Mouse (Mus musculus): ENCODE measurements around the gene Gm17364. TPM values are rescaled to one million over a fixed set of nuclear protein-coding genes. Genes with fewer than 3 reads are reported as not detected.

The Gm17364 gene
- polyA plus RNA-seq (2014; fragmentation: Nextera tagmentation; extraction: Ambion mirVana), result not detected in 2 replicates

GRCm38 (mm10) chr13:41273927-41274650 is at the start of gene Gm17364:
Gene Gm17364 (minus strand): TSS chr13:41273977.
- no peaks in the 10 kb centered on the region; the same call in 1 of the 2 replicates for H3K36me3 ChIP-seq (ENCODE audit: control insufficient read depth, insufficient read depth, low read length)
- 95% methylated on average over 10 of the region's 10 CpGs for WGBS
- no peak within 1 kb of the TSS for H3K4me2 ChIP-seq (ENCODE audit: low read length)
- ATAC-seq (ENCODE audit: low FRiP score, low TSS enrichment) (no peak), DNase-seq (no peak)
- no peak within 1 kb of the TSS for H3K4me3 ChIP-seq (replicated peaks; ENCODE audit: low read depth, low read length)
- no peaks in the 10 kb centered on the region for H3K27me3 ChIP-seq (ENCODE audit: control insufficient read depth, insufficient read depth, low read length)
- no peaks in the 10 kb centered on the region for H3K9me3 ChIP-seq (ENCODE audit: control insufficient read depth, low read length)
- H3K9ac ChIP-seq (replicated peaks; ENCODE audit: low read length), result no peak within 1 kb of the TSS
- H3K4me1 ChIP-seq (ENCODE audit: control insufficient read depth, insufficient read depth, low read length), result no peaks in the 10 kb centered on the region
- no peak within 1 kb of the TSS for H3K27ac ChIP-seq (replicated peaks; ENCODE audit: low read depth, low read length)

DNA sequence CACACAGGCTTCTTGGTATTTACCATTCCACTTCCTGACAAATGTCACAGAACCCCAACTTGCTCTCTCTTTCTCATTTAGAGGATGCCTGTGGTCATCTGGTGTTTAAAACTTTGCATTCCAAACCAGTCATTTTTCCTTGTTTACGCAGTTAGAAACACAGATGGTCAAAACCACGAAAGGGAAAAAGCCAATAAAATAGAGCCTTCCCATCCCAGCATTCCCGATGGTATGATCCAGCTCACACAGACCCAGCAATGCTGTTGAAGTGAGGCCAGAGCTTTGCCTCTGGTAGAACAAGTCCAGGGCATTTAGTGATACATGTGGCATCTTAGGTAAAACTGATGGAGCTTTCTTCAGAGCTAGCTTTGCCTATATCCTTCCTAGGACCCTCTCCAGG is 47.7 kb upstream of the Gm17364 start:
- Histone ChIP-seq H3K4me2 (ENCODE audit: low read length) (no peak overlapping the region), H3K27ac (replicated peaks; ENCODE audit: low read depth, low read length) (no peak overlapping the region; the same call in 1 of the 2 replicates), H3K36me3 (ENCODE audit: control insufficient read depth, insufficient read depth, low read length) (peaks cover 9% of the 10 kb centered on the region), H3K4me3 (replicated peaks; ENCODE audit: low read depth, low read length) (no peak overlapping the region), H3K9me3 (ENCODE audit: control insufficient read depth, low read length) (no peaks in the 10 kb centered on the region), H3K9ac (replicated peaks; ENCODE audit: low read length) (no peak overlapping the region), H3K4me1 (ENCODE audit: control insufficient read depth, insufficient read depth, low read length) (no peaks in the 10 kb centered on the region), H3K27me3 (ENCODE audit: control insufficient read depth, insufficient read depth, low read length) (no peaks in the 10 kb centered on the region)
- 85% methylated on average over 3 of the region's 3 CpGs for WGBS
- DNase-seq (no peak), ATAC-seq (ENCODE audit: low FRiP score, low TSS enrichment) (no peak)

GRCm38 (mm10) chr13:41320749-41321148 is 47.0 kb upstream of the Gm17364 start:
- H3K27me3 ChIP-seq (ENCODE audit: control insufficient read depth, insufficient read depth, low read length), result no peaks in the 10 kb centered on the region
- 29% methylated on average over 5 of the region's 5 CpGs for WGBS
- ATAC-seq (ENCODE audit: low FRiP score, low TSS enrichment), result no peak
- no peak overlapping the region for H3K4me3 ChIP-seq (replicated peaks; ENCODE audit: low read depth, low read length)
- H3K4me1 ChIP-seq (ENCODE audit: control insufficient read depth, insufficient read depth, low read length), result no peaks in the 10 kb centered on the region
- H3K36me3 ChIP-seq (ENCODE audit: control insufficient read depth, insufficient read depth, low read length), result peaks cover 16% of the 10 kb centered on the region
- no peaks in the 10 kb centered on the region for H3K9me3 ChIP-seq (ENCODE audit: control insufficient read depth, low read length)
- peak; percentile 42 for DNase-seq
- H3K27ac ChIP-seq (replicated peaks; ENCODE audit: low read depth, low read length), result no peak overlapping the region
- H3K4me2 ChIP-seq (ENCODE audit: low read length), result no peak overlapping the region
- H3K9ac ChIP-seq (replicated peaks; ENCODE audit: low read length), result no peak overlapping the region

DNA sequence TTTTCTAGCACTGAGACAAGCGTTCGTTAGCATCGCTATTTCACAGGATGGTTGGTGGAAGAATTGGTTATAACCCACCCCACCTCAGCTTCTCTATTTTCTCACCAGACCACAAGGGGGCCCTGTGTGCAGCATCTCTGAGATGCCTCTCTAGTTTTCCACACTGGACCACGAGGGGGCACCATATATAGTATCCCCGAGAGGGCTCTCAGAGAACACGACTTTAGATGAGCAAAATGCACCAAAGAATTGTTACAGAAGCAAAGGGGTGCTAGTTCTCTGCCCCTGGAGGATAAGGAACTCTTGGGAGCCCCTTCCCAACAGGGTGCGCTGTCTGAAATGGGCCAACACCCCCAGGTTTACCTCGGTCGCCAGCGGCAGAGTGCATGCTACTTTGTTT is 28.9 kb upstream of the Gm17364 start:
- no peak overlapping the region for H3K9ac ChIP-seq (replicated peaks; ENCODE audit: low read length)
- ATAC-seq (ENCODE audit: low FRiP score, low TSS enrichment), result no peak
- peak; percentile 76 for DNase-seq
- no peak overlapping the region for H3K27ac ChIP-seq (replicated peaks; ENCODE audit: low read depth, low read length)
- H3K4me3 ChIP-seq (replicated peaks; ENCODE audit: low read depth, low read length), result no peak overlapping the region
- no peak overlapping the region for H3K4me2 ChIP-seq (ENCODE audit: low read length)
- no peaks in the 10 kb centered on the region for H3K27me3 ChIP-seq (ENCODE audit: control insufficient read depth, insufficient read depth, low read length)
- H3K36me3 ChIP-seq (ENCODE audit: control insufficient read depth, insufficient read depth, low read length), result no peaks in the 10 kb centered on the region
- no peaks in the 10 kb centered on the region for H3K4me1 ChIP-seq (ENCODE audit: control insufficient read depth, insufficient read depth, low read length)
- no peaks in the 10 kb centered on the region for H3K9me3 ChIP-seq (ENCODE audit: control insufficient read depth, low read length)
- 62% methylated on average over 10 of the region's 10 CpGs for WGBS

DNA sequence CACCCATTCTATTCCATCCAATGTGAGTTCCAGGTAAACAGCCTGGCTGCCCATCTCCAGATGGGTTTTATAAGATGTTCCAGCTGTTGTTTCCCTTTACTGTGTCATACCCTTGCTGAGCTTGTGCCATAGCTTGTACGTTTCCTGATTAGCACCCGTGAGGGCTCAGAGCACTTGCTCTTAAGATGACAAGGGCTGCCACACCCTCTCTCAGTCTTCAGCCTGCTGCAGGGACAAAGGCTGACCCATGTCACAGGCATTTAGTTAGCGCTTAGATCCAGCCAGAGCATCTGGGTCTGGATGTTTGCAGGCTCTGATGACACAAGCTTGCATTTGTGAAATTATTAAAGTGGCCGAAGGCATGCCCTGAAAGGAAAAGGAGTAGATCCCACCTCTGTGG is 26.3 kb upstream of the Gm17364 start:
- no peak overlapping the region for H3K9ac ChIP-seq (replicated peaks; ENCODE audit: low read length)
- 71% methylated on average over 4 of the region's 4 CpGs for WGBS

GRCm38 (mm10) chr13:41298996-41299395 is 25.2 kb upstream of the Gm17364 start:
- no peak overlapping the region for H3K4me2 ChIP-seq (ENCODE audit: low read length)
- H3K9me3 ChIP-seq (ENCODE audit: control insufficient read depth, low read length), result no peaks in the 10 kb centered on the region
- 26% methylated on average over 5 of the region's 5 CpGs for whole genome bisulfite sequencing
- ATAC-seq (ENCODE audit: low FRiP score, low TSS enrichment), result no peak
- no peak overlapping the region for H3K9ac ChIP-seq (replicated peaks; ENCODE audit: low read length)
- peak; percentile 14 for DNase-seq
- no peaks in the 10 kb centered on the region; the same call in 1 of the 2 replicates for H3K4me1 ChIP-seq (ENCODE audit: control insufficient read depth, insufficient read depth, low read length)
- no peak overlapping the region for H3K4me3 ChIP-seq (replicated peaks; ENCODE audit: low read depth, low read length)
- no peaks in the 10 kb centered on the region for H3K36me3 ChIP-seq (ENCODE audit: control insufficient read depth, insufficient read depth, low read length)
- H3K27me3 ChIP-seq (ENCODE audit: control insufficient read depth, insufficient read depth, low read length), result no peaks in the 10 kb centered on the region
- no peak overlapping the region for H3K27ac ChIP-seq (replicated peaks; ENCODE audit: low read depth, low read length)

More for the DNA sequence above, 26.3 kb upstream of the Gm17364 start:
- H3K4me1 ChIP-seq (ENCODE audit: control insufficient read depth, insufficient read depth, low read length), result no peaks in the 10 kb centered on the region; the same call in 1 of the 2 replicates
- ATAC-seq (ENCODE audit: low FRiP score, low TSS enrichment) (no peak), DNase-seq (no peak)
- no peaks in the 10 kb centered on the region for H3K27me3 ChIP-seq (ENCODE audit: control insufficient read depth, insufficient read depth, low read length)
- H3K4me3 ChIP-seq (replicated peaks; ENCODE audit: low read depth, low read length), result no peak overlapping the region
- no peak overlapping the region for H3K27ac ChIP-seq (replicated peaks; ENCODE audit: low read depth, low read length)
- no peaks in the 10 kb centered on the region for H3K9me3 ChIP-seq (ENCODE audit: control insufficient read depth, low read length)
- no peak overlapping the region for H3K4me2 ChIP-seq (ENCODE audit: low read length)
- H3K36me3 ChIP-seq (ENCODE audit: control insufficient read depth, insufficient read depth, low read length), result no peaks in the 10 kb centered on the region

DNA sequence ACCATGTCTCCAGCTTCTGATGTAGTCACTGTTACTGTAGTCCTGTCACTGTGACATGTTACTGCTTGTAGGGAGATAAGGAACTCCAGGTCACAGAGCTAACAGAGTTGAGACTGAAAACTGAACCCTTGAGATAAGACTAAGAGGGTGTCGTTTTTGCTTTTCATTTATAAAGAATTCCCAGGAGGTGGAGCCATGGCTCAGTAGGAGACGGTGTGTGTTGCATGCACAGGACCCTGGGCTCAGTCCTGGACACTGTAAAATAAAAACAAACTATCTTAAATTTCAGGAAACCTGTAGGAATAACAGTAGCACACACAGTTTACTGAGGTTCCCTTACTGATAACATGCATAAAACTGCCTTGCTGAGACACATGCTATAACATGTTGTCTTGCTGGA is 24.8 kb upstream of the Gm17364 start:
- Histone ChIP-seq H3K27ac (replicated peaks; ENCODE audit: low read depth, low read length) (no peak overlapping the region), H3K4me1 (ENCODE audit: control insufficient read depth, insufficient read depth, low read length) (no peaks in the 10 kb centered on the region; the same call in 1 of the 2 replicates), H3K9me3 (ENCODE audit: control insufficient read depth, low read length) (no peaks in the 10 kb centered on the region), H3K4me2 (ENCODE audit: low read length) (no peak overlapping the region), H3K9ac (replicated peaks; ENCODE audit: low read length) (no peak overlapping the region), H3K36me3 (ENCODE audit: control insufficient read depth, insufficient read depth, low read length) (no peaks in the 10 kb centered on the region), H3K4me3 (replicated peaks; ENCODE audit: low read depth, low read length) (no peak overlapping the region), H3K27me3 (ENCODE audit: control insufficient read depth, insufficient read depth, low read length) (no peaks in the 10 kb centered on the region)
- ATAC-seq (ENCODE audit: low FRiP score, low TSS enrichment) (no peak), DNase-seq (peak; percentile 9)
- 50% methylated on average over 2 of the region's 2 CpGs for WGBS

- H3K4me1 ChIP-seq (ENCODE audit: control insufficient read depth, insufficient read depth, low read length), result no peaks in the 10 kb centered on the region; the same call in 1 of the 2 replicates
- H3K27ac ChIP-seq (replicated peaks; ENCODE audit: low read depth, low read length), result no peak overlapping the region
- H3K9ac ChIP-seq (replicated peaks; ENCODE audit: low read length), result no peak overlapping the region
- no peaks in the 10 kb centered on the region for H3K36me3 ChIP-seq (ENCODE audit: control insufficient read depth, insufficient read depth, low read length)
- H3K9me3 ChIP-seq (ENCODE audit: control insufficient read depth, low read length), result no peaks in the 10 kb centered on the region
- H3K4me3 ChIP-seq (replicated peaks; ENCODE audit: low read depth, low read length), result no peak overlapping the region
- WGBS, result 38% methylated on average over 10 of the region's 10 CpGs
- no peaks in the 10 kb centered on the region for H3K27me3 ChIP-seq (ENCODE audit: control insufficient read depth, insufficient read depth, low read length)
- ATAC-seq (ENCODE audit: low FRiP score, low TSS enrichment) (peak; percentile 50; the same call in 1 of the 2 replicates), DNase-seq (peak; percentile 65)
- H3K4me2 ChIP-seq (ENCODE audit: low read length), result 0 out of 2 replicates have a peak overlapping the region, but pooled peaks have one; percentile 6
These were observed 22.6 kb upstream of the Gm17364 start for GRCm38 (mm10) chr13:41296396-41296795.

- no peak overlapping the region for H3K4me3 ChIP-seq (replicated peaks; ENCODE audit: low read depth, low read length)
- no peaks in the 10 kb centered on the region for H3K27me3 ChIP-seq (ENCODE audit: control insufficient read depth, insufficient read depth, low read length)
- no peak overlapping the region for H3K9ac ChIP-seq (replicated peaks; ENCODE audit: low read length)
- no peak overlapping the region for H3K27ac ChIP-seq (replicated peaks; ENCODE audit: low read depth, low read length)
- H3K9me3 ChIP-seq (ENCODE audit: control insufficient read depth, low read length), result no peaks in the 10 kb centered on the region
- no peak for ATAC-seq (ENCODE audit: low FRiP score, low TSS enrichment)
- WGBS, result 72% methylated on average over 6 of the region's 6 CpGs
- 0 out of 2 replicates have a peak overlapping the region, but pooled peaks have one; percentile 6 for H3K4me2 ChIP-seq (ENCODE audit: low read length)
- no peak for DNase-seq
- H3K36me3 ChIP-seq (ENCODE audit: control insufficient read depth, insufficient read depth, low read length), result no peaks in the 10 kb centered on the region
- H3K4me1 ChIP-seq (ENCODE audit: control insufficient read depth, insufficient read depth, low read length), result no peaks in the 10 kb centered on the region; the same call in 1 of the 2 replicates
These were observed 22.1 kb upstream of the Gm17364 start for GRCm38 (mm10) chr13:41295886-41296285.
